Mouse (Mus musculus) neural tube, embryonic 11.5 days (tissue): ENCODE data around the gene Mtif2. TPM values are rescaled to one million over a fixed set of nuclear protein-coding genes. Genes with fewer than 3 reads are reported as not detected.

Experiments used
- polyA plus RNA-seq: library from polyadenylated mRNA; unstranded; fragments of >200 nt; fragmentation: Nextera tagmentation; extraction: Ambion mirVana; gene quantifications from 2 replicates; pipeline ENCODE4 v1.2.1, GENCODE M21; 2014

Gene Mtif2
- polyA plus RNA-seq, 1 experiment from 2014 or later, result 41.9 TPM

Other genes starting within 250 kb of the Mtif2 start
- 40.3 and 45.3 TPM in 2 replicates for gene Ccdc88a, start 152.8 kb upstream of the Mtif2 start, polyA plus RNA-seq
- gene Prorsd1, start 11.4 kb upstream of the Mtif2 start, polyA plus RNA-seq, result 22.0 and 26.3 TPM in 2 replicates
- gene Clhc1, start 21.5 kb downstream of the Mtif2 start, polyA plus RNA-seq, result 0.42 and 0.45 TPM in 2 replicates
- 954 and 1,013 TPM in 2 replicates for gene Rps27a, start 21.7 kb downstream of the Mtif2 start, polyA plus RNA-seq
- 76.8 and 84.7 TPM in 2 replicates for gene Rtn4, start 166.5 kb downstream of the Mtif2 start, polyA plus RNA-seq